Mouse (Mus musculus): ENCODE results near the gene Gnb4. TPM values are rescaled to one million over a fixed set of nuclear protein-coding genes. Genes with fewer than 3 reads are reported as not detected.

The Gnb4 gene
- polyA plus RNA-seq, 1 experiment, result 1.9 TPM

DNA sequence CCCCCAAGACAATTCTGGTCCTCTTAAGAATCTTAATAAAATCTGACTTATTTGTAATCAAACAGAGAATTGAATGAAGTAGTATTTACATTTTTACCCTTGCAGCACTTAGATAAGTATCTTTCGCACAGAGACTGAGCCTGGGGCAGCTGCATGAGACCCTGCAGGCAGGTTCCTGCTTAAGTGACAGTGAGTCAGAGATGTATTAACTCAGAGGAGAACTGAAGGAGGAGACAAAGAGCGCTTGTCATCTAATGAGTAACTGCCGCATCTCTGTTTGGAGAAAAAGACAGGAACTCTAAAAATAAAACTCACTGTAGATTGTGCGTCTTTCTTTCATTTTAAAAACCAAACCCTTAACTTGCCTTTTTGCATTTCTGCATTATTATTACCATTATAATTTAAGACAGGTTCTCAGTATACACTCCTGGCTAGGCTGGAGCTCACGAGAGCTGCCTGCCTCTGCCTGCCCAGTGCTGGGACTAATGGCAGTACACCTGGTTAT lies 16.4 kb upstream of the Gnb4 start:
- Histone ChIP-seq H3K27me3 (ENCODE audit: control insufficient read depth, insufficient read depth, low read length) (no peaks in the 10 kb centered on the region), H3K4me3 (ENCODE audit: control insufficient read depth, low read depth, low read length) (no peak overlapping the region), H3K27ac (ENCODE audit: control insufficient read depth, insufficient read depth, low read depth, low read length) (no peak overlapping the region), H3K36me3 (ENCODE audit: control insufficient read depth, insufficient read depth, low read length) (no peaks in the 10 kb centered on the region), H3K4me1 (ENCODE audit: control insufficient read depth, insufficient read depth, low read length) (no peaks in the 10 kb centered on the region)
- TF ChIP-seq CTCF (IDR thresholded peaks at IDR 0.05; ENCODE audit: control insufficient read depth, insufficient read depth, insufficient replicate concordance, low read depth, low read length) (no peak), POLR2A (IDR thresholded peaks at IDR 0.05; ENCODE audit: control insufficient read depth, low read depth, low read length) (no peak)

DNA sequence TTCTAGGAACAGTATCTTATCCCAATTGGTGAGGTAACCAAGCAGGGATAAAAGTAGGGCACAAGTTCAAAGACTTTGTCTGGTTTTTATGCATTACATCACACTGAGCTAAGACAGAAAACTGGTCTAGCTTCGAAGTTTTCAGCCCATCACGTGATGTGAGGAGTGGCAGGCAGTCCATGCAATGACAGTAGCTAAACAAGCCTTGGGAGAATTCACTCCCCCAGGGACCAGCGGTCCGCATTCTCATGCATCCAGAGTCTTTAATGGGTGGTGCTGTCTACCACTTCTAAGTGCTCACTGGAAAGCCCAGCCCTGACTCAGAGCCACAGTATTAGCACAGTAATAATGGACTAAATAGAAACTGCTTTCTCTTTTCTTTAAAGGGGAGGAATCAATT lies 13.8 kb upstream of the Gnb4 start:
- Histone ChIP-seq H3K4me1 (ENCODE audit: control insufficient read depth, insufficient read depth, low read length) (no peaks in the 10 kb centered on the region), H3K27ac (ENCODE audit: control insufficient read depth, insufficient read depth, low read depth, low read length) (no peak overlapping the region), H3K4me3 (ENCODE audit: control insufficient read depth, low read depth, low read length) (no peak overlapping the region), H3K27me3 (ENCODE audit: control insufficient read depth, insufficient read depth, low read length) (no peaks in the 10 kb centered on the region), H3K36me3 (ENCODE audit: control insufficient read depth, insufficient read depth, low read length) (no peaks in the 10 kb centered on the region)
- TF ChIP-seq CTCF (IDR thresholded peaks at IDR 0.05; ENCODE audit: control insufficient read depth, insufficient read depth, insufficient replicate concordance, low read depth, low read length) (no peak), POLR2A (IDR thresholded peaks at IDR 0.05; ENCODE audit: control insufficient read depth, low read depth, low read length) (no peak)

DNA sequence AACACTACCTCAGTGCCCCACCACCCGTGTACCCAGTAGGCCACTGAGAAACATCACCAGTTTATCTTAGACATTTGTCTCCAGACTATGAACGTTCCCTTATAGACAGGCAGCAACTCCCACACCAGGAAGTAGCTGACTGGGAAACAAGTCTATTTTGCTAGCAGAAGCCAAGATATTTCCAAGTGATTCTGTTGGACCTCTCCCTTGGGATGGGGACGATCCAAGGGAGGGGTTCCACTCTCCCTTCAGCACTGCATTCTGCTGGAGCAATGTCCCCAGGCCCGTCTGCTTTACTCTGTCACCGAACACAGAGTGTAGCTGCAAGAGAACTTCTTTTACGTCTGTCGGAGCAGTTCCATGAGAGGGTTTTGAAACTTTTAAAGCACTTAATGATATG lies 11.8 kb upstream of the Gnb4 start:
- Histone ChIP-seq H3K4me3 (ENCODE audit: control insufficient read depth, low read depth, low read length) (no peak overlapping the region), H3K4me1 (ENCODE audit: control insufficient read depth, insufficient read depth, low read length) (no peaks in the 10 kb centered on the region), H3K27me3 (ENCODE audit: control insufficient read depth, insufficient read depth, low read length) (no peaks in the 10 kb centered on the region), H3K36me3 (ENCODE audit: control insufficient read depth, insufficient read depth, low read length) (no peaks in the 10 kb centered on the region), H3K27ac (ENCODE audit: control insufficient read depth, insufficient read depth, low read depth, low read length) (no peak overlapping the region)
- TF ChIP-seq CTCF (IDR thresholded peaks at IDR 0.05; ENCODE audit: control insufficient read depth, insufficient read depth, insufficient replicate concordance, low read depth, low read length), result no peak
- TF ChIP-seq POLR2A (IDR thresholded peaks at IDR 0.05; ENCODE audit: control insufficient read depth, low read depth, low read length), result no peak

- Histone ChIP-seq H3K27me3 (ENCODE audit: control insufficient read depth, insufficient read depth, low read length) (no peaks in the 10 kb centered on the region), H3K4me3 (ENCODE audit: control insufficient read depth, low read depth, low read length) (no peak overlapping the region), H3K36me3 (ENCODE audit: control insufficient read depth, insufficient read depth, low read length) (no peaks in the 10 kb centered on the region), H3K4me1 (ENCODE audit: control insufficient read depth, insufficient read depth, low read length) (peaks cover under 1% of the 10 kb centered on the region), H3K27ac (ENCODE audit: control insufficient read depth, insufficient read depth, low read depth, low read length) (no peak overlapping the region)
- TF ChIP-seq CTCF (IDR thresholded peaks at IDR 0.05; ENCODE audit: control insufficient read depth, insufficient read depth, insufficient replicate concordance, low read depth, low read length) (no peak), POLR2A (IDR thresholded peaks at IDR 0.05; ENCODE audit: control insufficient read depth, low read depth, low read length) (no peak)
Measured at GRCm38 (mm10) chr3:32622106-32622505, 5.7 kb upstream of the Gnb4 start.

DNA sequence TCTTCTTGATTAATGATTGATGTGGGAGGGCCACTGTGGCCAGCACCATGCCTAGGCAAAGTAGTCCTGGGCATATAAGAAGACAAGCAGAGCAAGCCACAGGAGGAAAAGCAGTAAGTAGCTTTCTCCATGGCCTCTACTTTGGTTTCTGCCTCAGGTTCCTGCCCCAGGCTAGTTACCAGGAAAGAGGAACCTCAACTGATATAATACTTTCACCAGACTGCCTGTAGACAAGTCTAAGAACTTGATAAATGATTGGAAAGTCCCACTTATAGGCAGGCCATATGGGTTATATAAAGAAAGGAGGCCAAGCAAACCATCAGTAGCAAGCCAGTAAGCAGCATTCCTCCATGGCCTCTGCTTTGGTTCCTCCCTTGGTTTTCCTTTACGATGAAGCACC lies 5.3 kb upstream of the Gnb4 start:
- H3K4me3 ChIP-seq (ENCODE audit: control insufficient read depth, low read depth, low read length), result no peak overlapping the region
- H3K36me3 ChIP-seq (ENCODE audit: control insufficient read depth, insufficient read depth, low read length), result no peaks in the 10 kb centered on the region
- no peak overlapping the region for H3K27ac ChIP-seq (ENCODE audit: control insufficient read depth, insufficient read depth, low read depth, low read length)
- no peaks in the 10 kb centered on the region for H3K27me3 ChIP-seq (ENCODE audit: control insufficient read depth, insufficient read depth, low read length)
- TF ChIP-seq POLR2A (IDR thresholded peaks at IDR 0.05; ENCODE audit: control insufficient read depth, low read depth, low read length), result no peak
- no peak for TF ChIP-seq CTCF (IDR thresholded peaks at IDR 0.05; ENCODE audit: control insufficient read depth, insufficient read depth, insufficient replicate concordance, low read depth, low read length)
- peaks cover 5% of the 10 kb centered on the region for H3K4me1 ChIP-seq (ENCODE audit: control insufficient read depth, insufficient read depth, low read length)

GRCm38 (mm10) chr3:32617053-32617642 lies 763 bp upstream of the Gnb4 start:
- Histone ChIP-seq H3K4me1 (ENCODE audit: control insufficient read depth, insufficient read depth, low read length) (peaks cover 9% of the 10 kb centered on the region), H3K4me3 (ENCODE audit: control insufficient read depth, low read depth, low read length) (peak overlapping the region; percentile 74), H3K27me3 (ENCODE audit: control insufficient read depth, insufficient read depth, low read length) (no peaks in the 10 kb centered on the region), H3K27ac (ENCODE audit: control insufficient read depth, insufficient read depth, low read depth, low read length) (no peak overlapping the region), H3K36me3 (ENCODE audit: control insufficient read depth, insufficient read depth, low read length) (no peaks in the 10 kb centered on the region)
- TF ChIP-seq CTCF (IDR thresholded peaks at IDR 0.05; ENCODE audit: control insufficient read depth, insufficient read depth, insufficient replicate concordance, low read depth, low read length) (no peak), POLR2A (IDR thresholded peaks at IDR 0.05; ENCODE audit: control insufficient read depth, low read depth, low read length) (no peak)

DNA sequence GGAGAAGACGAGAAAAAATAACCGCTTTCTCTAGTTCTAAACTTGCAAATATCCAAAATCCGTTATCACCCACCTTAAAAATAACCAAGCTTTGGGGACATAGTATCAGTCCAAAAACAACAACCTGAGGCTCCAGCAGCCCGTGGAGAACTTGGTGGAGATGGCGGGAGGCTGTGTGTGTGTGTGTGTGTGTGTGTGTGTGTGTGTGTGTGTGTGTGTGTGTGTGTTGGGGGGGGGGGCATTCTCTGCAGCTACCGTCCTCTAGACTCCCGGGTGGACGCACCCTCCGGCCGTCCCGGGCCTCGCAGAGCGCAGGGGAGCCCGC lies 417 bp downstream of the Gnb4 start:
- H3K27ac ChIP-seq (ENCODE audit: control insufficient read depth, insufficient read depth, low read depth, low read length), result no peak overlapping the region
- H3K36me3 ChIP-seq (ENCODE audit: control insufficient read depth, insufficient read depth, low read length), result no peaks in the 10 kb centered on the region
- H3K27me3 ChIP-seq (ENCODE audit: control insufficient read depth, insufficient read depth, low read length), result no peaks in the 10 kb centered on the region
- TF ChIP-seq POLR2A (IDR thresholded peaks at IDR 0.05; ENCODE audit: control insufficient read depth, low read depth, low read length) (no peak), CTCF (IDR thresholded peaks at IDR 0.05; ENCODE audit: control insufficient read depth, insufficient read depth, insufficient replicate concordance, low read depth, low read length) (no peak)
- peaks cover 9% of the 10 kb centered on the region for H3K4me1 ChIP-seq (ENCODE audit: control insufficient read depth, insufficient read depth, low read length)
- peak overlapping the region; percentile 84 for H3K4me3 ChIP-seq (ENCODE audit: control insufficient read depth, low read depth, low read length)

- Histone ChIP-seq H3K36me3 (ENCODE audit: control insufficient read depth, insufficient read depth, low read length) (no peaks in the 10 kb centered on the region), H3K27ac (ENCODE audit: control insufficient read depth, insufficient read depth, low read depth, low read length) (no peak overlapping the region), H3K27me3 (ENCODE audit: control insufficient read depth, insufficient read depth, low read length) (no peaks in the 10 kb centered on the region), H3K4me1 (ENCODE audit: control insufficient read depth, insufficient read depth, low read length) (peaks cover 9% of the 10 kb centered on the region), H3K4me3 (ENCODE audit: control insufficient read depth, low read depth, low read length) (no peak overlapping the region)
- no peak for TF ChIP-seq POLR2A (IDR thresholded peaks at IDR 0.05; ENCODE audit: control insufficient read depth, low read depth, low read length)
- TF ChIP-seq CTCF (IDR thresholded peaks at IDR 0.05; ENCODE audit: control insufficient read depth, insufficient read depth, insufficient replicate concordance, low read depth, low read length), result no peak
Measured at GRCm38 (mm10) chr3:32615376-32615775, 1.0 kb downstream of the Gnb4 start.

All from testis, adult 2 months (tissue).